ENCODE assay signal across 10 mouse cellular contexts in genomic region chr10:21906894-21907446, GRCm38 (mm10). TPM values are rescaled to one million over a fixed set of nuclear protein-coding genes. Genes with fewer than 3 reads are reported as not detected.
A peak's percentile ranks its signal among the peaks of the same experiment; 100 is the strongest.
DNase-seq lines count a peak whose midpoint lies in the region; TF ChIP-seq lines count a peak whose summit lies in the region.
"Had no signal": no experiment of that assay in that cellular context is flagged by ENCODE, and none has a peak within 500 bp of the region (broad histone marks: within the 10 kb centered on the region; RNA-seq: fewer than 3 reads in every experiment).

No protein-coding gene starts in this region.

- H3K4me3 ChIP-seq in kidney, adult 2 months (ENCODE audit: insufficient read depth, low read depth, low read length), result no peak overlapping the region

- TF ChIP-seq CTCF in kidney, adult 2 months (conservative IDR thresholded peaks at IDR 0.05; ENCODE audit: insufficient read depth, insufficient read length, low read depth, low read length), result no peak

- DNase-seq in kidney, adult 2 months, result no peak
- no peak for DNase-seq in kidney, postnatal 4 days
- peak; percentile 21 for DNase-seq in R1 (ENCODE audit: low read depth, low spot score)
- peak; percentile 79 for DNase-seq in induced T-regulatory cell, adult 2 months (ENCODE audit: low read depth)
- peak; percentile 54 for DNase-seq in thymus, postnatal 0 days (ENCODE audit: low spot score)
- DNase-seq in adrenal gland, postnatal 25 days, result no peak
- DNase-seq in yolk sac, embryonic 10.5 days (ENCODE audit: low spot score), result no peak
- no peak for DNase-seq in cerebellum, postnatal 25 days
- DNase-seq: cerebellum, postnatal 10 days; left cerebral cortex, postnatal 4 days had no signal

- no peaks in the 10 kb centered on the region for H3K27me3 ChIP-seq in kidney, adult 2 months (replicated peaks; ENCODE audit: control insufficient read depth, insufficient read depth, low read length)

- H3K27ac ChIP-seq in kidney, adult 2 months (ENCODE audit: insufficient read depth, low read depth, low read length), result peak overlapping the region; percentile 49; the same call in 1 of the 2 replicates

- 0 out of 2 replicates have a peak, but pooled peaks cover 2% of the 10 kb centered on the region for H3K4me1 ChIP-seq in kidney, adult 2 months (ENCODE audit: control insufficient read depth, insufficient read depth, low read length)

- WGBS in kidney, adult 2 months, result 49% methylated on average over 5 of the region's 5 CpGs

- H3K36me3 ChIP-seq in kidney, adult 2 months (ENCODE audit: control insufficient read depth, insufficient read depth, low read length), result no peaks in the 10 kb centered on the region

- no peak for TF ChIP-seq POLR2A in kidney, adult 2 months (IDR thresholded peaks at IDR 0.05; ENCODE audit: low read depth, low read length)

RNA-seq across cellular contexts. Expression of gene Sgk1, which starts 25.0 kb away (rescaled TPM):
- polyA plus RNA-seq in kidney, adult 2 months (2012; rRNA removed), result 73.3 and 76.5 TPM in 2 replicates
- 24.0 and 26.0 TPM in 2 replicates for polyA plus RNA-seq in thymus, postnatal 0 days (2015; fragmentation: Nextera tagmentation; extraction: Ambion mirVana)
- total RNA-seq in adrenal gland, postnatal 25 days (2021), result 108 and 120 TPM in 2 replicates

Comparison
In these comparisons a context has a peak if more than half of its experiments do, and no peak if none do; other contexts are left out.
1. DNase-seq: peak in R1 (single experiment), induced T-regulatory cell, adult 2 months (single experiment) and thymus, postnatal 0 days (single experiment); none in kidney, adult 2 months (single experiment), kidney, postnatal 4 days (0 of 2), adrenal gland, postnatal 25 days (single experiment), yolk sac, embryonic 10.5 days (single experiment) and cerebellum, postnatal 25 days (0 of 2).